Mouse (Mus musculus): ENCODE data around the gene Them7.

DNA sequence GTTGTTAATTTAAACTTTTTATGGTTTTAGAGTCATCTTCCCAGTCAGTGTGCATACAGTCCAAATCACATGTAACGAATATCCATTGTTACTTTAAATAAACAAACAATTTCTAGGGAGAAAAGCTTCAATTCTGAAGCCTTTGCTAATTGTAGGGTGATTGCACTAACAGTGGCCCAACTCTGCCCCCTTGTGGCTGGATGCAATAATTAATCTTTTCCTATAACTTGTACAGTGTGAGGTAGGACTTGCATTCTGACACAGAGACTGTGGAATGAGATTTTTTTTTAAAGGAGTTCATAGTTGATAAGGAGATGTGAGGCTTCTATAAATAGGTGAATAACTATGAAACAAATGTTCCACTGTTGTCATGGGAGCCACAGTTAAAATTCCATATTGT is 6.2 kb downstream of the Them7 start:
- TF ChIP-seq POLR2AphosphoS2 (IDR thresholded peaks at IDR 0.05; ENCODE audit: low read length): no peak
- TF ChIP-seq JUND (IDR thresholded peaks at IDR 0.05; ENCODE audit: low read depth, low read length): peak; percentile 36; the same call in 1 of the 2 replicates
- TF ChIP-seq MEF2A (IDR thresholded peaks at IDR 0.05; ENCODE audit: extremely low read depth, insufficient replicate concordance, low read depth, low read length, poor library complexity, severe bottlenecking): no peak
- TF ChIP-seq SIN3A (IDR thresholded peaks at IDR 0.05; ENCODE audit: low read length): no peak
- peak; percentile 51 to 93 (median 65) for TF ChIP-seq CTCF (IDR thresholded peaks at IDR 0.05 in 2 of 3, conservative IDR thresholded peaks at IDR 0.05 in 1 of 3; ENCODE audit: control insufficient read depth in 1 of 3, insufficient read depth in 1 of 3, low read depth in 2 of 3, low read length in 3 of 3, poor library complexity in 1 of 3, severe bottlenecking in 1 of 3)
- no peak for TF ChIP-seq TCF12 (IDR thresholded peaks at IDR 0.05; ENCODE audit: low read depth, low read length)
- TF ChIP-seq POLR2A (IDR thresholded peaks at IDR 0.05; ENCODE audit: control insufficient read depth in 1 of 2, insufficient read depth in 1 of 2, low read depth in 1 of 2, low read length in 2 of 2, poor library complexity in 1 of 2): no peak
- no peak for TF ChIP-seq ETS1 (IDR thresholded peaks at IDR 0.05; ENCODE audit: low read depth, low read length)
- TF ChIP-seq GABPA (IDR thresholded peaks at IDR 0.05; ENCODE audit: low read depth, low read length): no peak
